Mouse (Mus musculus) kidney, postnatal 14 days (tissue): ENCODE data around the gene Myt1l.
A peak's percentile ranks its signal among the peaks of the same experiment; 100 is the strongest.

Source experiments
- DNase-seq: peaks from one replicate; pipeline ENCODE4 v3.0.0; 2022; ENCODE audit warnings: mixed read lengths

Myt1l gene

DNA sequence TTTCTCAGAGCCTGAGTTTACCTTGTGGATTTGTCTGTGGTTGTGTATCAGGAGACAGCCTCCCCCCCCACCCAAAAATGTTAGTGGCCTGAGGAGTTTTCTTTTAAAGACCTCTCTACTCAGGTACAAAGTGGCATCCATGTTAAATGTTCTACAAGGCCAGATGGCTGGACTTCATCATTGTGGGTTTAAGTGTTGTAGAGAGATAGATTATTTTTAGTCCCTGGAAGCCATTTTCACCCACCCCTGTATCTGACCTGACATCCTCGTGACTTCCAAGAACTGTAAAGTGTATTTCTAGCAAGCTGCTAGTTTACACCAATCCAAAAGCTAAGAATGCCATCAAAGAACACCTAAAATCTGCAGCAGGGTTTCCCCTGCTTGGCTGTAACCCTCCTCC, 402.4 kb downstream of the Myt1l start:
- no peak for DNase-seq

GRCm38 (mm10) chr12:29932951-29933350, 404.8 kb downstream of the Myt1l start:
- DNase-seq = no peak

GRCm38 (mm10) chr12:29933501-29933900, 405.3 kb downstream of the Myt1l start:
- no peak for DNase-seq

DNA sequence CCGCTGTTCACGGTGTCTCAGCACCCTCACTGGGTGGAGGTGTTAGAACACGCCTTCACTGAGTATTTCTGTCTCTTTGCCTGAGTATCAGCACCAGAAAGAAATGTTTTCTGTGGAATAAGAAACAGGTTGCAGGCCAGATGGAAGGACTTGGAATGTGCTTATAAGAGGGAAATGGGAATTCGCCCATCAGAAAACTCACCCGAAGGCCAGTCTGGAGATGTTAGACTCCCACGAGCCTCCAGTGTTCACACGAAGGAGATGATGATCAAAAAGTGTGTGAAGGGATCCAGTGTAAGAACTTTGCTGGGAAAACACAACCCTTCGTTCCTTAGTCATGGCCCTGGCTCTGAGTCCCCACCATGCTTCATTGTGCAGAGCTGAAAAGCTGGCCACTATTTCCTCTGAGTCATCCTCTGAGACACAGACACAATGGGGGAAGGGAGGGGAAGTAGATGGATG, 406.0 kb downstream of the Myt1l start:
- no peak for DNase-seq

DNA sequence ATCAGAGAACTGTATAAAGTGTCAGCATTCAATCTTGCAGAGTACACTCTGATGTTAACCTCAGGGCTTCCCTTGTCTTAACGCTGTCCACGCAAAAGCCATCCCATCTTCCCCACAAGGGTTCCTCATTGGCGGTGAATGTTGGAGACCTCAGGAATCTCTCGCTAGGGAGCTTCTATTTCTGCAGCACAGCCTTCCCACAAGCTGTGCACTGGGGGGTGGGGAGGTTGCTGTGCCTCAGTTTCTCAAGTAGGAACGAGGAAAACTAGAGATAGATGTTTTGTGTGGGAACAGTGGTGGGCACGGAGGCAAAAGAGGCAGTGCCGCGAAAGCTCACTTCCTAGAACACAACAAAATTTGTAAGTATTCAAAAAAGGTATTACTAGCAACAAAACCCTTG, 409.1 kb downstream of the Myt1l start, which contains the start of gene Pxdn:
Gene Pxdn, plus strand, starts transcription at position 301 of the 400 bp plus-strand sequence.
- DNase-seq = no peak

DNA sequence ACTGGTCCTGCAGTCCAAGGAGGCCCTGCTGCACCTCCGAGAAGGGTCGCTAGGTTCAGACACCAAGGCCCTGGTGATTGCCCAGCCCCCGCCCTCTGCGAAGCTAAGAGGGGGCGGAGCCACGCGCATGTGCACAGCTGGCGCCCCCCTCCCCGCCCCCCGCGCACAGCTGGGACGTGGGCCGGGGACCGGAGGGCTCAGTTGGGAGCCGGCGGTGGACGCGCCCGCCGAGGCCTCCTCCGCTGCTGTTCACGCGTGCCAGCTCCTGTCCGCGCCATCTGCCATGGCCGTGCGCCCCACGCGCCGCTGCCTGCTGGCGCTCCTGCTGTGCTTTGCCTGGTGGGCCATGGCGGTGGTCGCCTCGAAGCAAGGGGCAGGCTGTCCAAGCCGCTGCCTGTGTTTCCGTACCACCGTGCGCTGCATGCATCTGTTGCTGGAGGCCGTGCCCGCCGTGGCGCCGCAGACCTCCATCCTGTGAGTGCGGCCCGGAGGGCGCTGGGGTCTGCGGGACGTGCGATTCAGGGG, 409.7 kb downstream of the Myt1l start:
- DNase-seq = peak; percentile 82

DNA sequence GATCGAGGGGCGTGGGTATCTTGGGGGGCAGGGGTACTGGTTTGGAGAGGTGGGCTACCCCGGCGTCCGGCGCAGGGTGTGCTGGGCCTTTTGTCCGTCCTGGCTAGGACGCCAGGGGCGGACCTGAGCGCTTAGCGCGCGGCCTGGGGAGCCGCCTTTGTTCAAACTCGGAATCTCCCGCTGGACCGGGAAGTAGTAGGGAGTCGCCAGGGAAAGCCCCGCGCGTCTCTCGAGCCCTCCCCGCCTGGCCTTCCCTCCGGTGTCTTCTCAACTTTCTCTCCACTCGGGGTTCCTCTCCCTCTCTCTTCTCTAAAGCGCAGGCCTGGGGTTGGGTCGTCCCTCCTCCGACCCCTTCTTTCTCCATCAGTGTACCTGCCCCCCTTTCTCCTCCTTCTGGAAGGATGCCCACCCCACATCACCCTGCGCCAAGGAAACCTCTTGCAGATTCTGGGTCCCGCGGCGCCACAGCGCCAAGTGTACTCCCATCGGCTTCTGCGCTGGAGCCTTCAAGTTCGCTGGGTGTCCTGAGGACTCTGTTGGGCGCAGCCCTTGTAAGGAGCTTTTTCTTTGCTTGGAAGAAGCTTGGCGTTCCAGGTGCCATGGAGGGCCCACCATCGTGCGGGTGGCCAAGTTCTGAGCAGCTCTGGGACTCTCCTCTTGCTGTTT, 410.3 kb downstream of the Myt1l start:
- peak; percentile 74 for DNase-seq

- peak; percentile 30 for DNase-seq
Measured at GRCm38 (mm10) chr12:29939261-29939671, 411.1 kb downstream of the Myt1l start.

GRCm38 (mm10) chr12:29942435-29942834, 414.3 kb downstream of the Myt1l start:
- DNase-seq = no peak

GRCm38 (mm10) chr12:29944650-29945049, 416.5 kb downstream of the Myt1l start:
- no peak for DNase-seq

GRCm38 (mm10) chr12:29945182-29945743, 417.1 kb downstream of the Myt1l start:
- no peak for DNase-seq

DNA sequence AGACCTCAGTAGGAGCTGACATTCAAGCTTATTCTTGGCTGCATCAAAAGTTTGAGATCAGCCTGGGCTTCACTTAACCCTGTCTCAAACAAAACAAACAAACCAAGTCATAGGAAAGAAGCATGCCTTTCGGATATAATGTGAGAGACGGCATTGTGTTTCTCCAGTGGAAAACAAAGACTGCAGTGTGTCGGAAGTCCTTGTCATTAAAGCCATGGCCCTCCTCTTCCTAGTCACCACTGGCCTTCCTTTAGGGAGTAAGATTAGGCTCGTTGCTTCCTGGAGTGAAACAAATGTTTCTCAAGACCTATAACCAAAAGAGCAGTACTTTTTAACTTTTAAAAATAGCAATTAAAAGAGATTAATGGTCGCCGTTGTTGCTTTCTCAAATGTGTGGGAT, 422.9 kb downstream of the Myt1l start:
- peak; percentile 60 for DNase-seq

DNA sequence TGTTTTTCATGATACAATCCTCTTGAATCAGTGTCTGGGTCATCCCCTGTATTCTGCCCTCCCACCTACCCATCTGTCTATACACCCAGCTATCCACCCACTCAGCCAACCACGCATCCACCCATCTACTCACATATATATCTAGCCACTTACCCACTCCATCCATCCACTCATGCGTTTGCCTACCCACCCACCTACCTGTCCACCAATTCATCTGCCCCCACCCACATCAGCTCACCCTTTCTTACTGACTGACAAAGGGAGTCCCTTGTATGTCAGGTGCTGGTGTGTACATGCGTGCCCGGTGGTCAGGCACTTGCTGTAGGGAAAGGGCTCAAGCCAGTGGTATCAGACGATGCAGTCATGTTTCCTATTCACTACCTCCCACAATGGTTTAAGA, 423.3 kb downstream of the Myt1l start:
- DNase-seq = no peak

GRCm38 (mm10) chr12:29952102-29952501, 423.9 kb downstream of the Myt1l start:
- peak; percentile 88 for DNase-seq

DNA sequence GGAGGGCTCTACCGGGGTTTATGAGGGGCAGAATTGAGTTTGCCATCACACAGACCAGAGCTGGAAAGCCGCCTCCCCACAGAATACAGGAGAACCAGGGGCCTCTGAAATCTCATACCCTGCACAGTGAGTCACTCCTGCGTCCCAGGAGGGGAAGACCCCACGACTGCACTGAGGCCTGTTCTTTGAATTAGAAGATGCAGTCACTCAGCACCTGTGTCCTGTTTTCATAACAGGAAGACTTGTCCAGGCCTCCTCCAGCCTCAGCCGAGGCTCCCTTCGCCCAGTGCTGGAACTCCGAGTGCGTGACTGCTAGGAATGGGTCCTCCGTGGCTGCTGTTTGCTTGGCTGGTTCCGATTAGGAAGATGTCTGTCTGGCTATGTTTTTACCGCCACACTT, 425.8 kb downstream of the Myt1l start:
- DNase-seq = no peak

- no peak for DNase-seq
Measured at GRCm38 (mm10) chr12:29954464-29954863, 426.3 kb downstream of the Myt1l start.

DNA sequence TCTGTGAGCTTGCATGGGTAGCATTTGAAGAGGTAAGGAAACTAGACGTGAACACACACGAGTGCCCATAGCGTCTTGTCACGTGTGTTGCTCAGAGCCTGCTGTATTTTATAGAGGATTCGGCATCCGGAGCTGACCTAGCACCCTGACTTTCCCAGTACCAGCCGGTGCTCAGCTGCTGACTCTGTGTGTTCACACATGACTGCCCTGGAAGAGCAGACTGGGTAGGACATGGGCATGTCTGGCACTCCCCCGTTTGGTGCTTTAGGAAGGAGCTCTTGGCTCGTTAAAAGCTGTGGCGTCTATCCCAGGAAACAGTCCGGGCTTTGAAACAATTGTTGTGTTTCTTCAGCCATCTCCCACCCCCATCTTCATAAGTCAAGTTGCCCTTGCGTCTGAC, 428.8 kb downstream of the Myt1l start:
- peak; percentile 78 for DNase-seq

GRCm38 (mm10) chr12:29958637-29959036, 430.5 kb downstream of the Myt1l start:
- no peak for DNase-seq

GRCm38 (mm10) chr12:29961041-29961440, 432.9 kb downstream of the Myt1l start:
- no peak for DNase-seq

- no peak for DNase-seq
Measured at GRCm38 (mm10) chr12:29965016-29965415, 436.8 kb downstream of the Myt1l start.

- no peak for DNase-seq
Measured at GRCm38 (mm10) chr12:29971795-29972464, 443.7 kb downstream of the Myt1l start.

DNA sequence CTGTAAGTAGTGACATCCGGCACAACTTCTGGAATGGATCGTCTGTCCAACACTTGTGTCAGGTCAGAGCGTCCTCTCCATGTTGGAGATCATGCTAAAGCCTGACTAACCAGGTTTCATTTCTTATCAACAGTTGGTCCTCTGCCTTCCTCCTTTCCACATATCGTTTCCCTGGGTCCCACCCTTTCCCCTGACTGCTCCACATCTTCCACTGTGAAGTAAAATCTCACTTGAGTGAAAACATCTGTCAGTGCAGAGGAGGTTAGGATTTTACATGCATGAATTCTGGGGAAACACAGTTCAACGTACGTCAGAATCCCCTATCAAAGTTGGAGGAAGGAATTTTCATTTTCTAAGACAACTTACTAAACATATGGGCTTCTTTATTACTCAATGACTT, 444.3 kb downstream of the Myt1l start:
- no peak for DNase-seq
